Mouse (Mus musculus): ENCODE data around the gene St6galnac5.

- TF ChIP-seq CTCF (IDR thresholded peaks at IDR 0.05; ENCODE audit: low read depth, low read length) (no peak), POLR2A (IDR thresholded peaks at IDR 0.05; ENCODE audit: extremely low read depth, insufficient read depth, low read length) (no peak)
Observed at GRCm38 (mm10) chr3:152815110-152815509, 166.9 kb downstream of the St6galnac5 start.

Measured in liver, adult 2 months (tissue).